Comparison of ENCODE assay signal across 1 mouse cellular context in the genomic region with DNA sequence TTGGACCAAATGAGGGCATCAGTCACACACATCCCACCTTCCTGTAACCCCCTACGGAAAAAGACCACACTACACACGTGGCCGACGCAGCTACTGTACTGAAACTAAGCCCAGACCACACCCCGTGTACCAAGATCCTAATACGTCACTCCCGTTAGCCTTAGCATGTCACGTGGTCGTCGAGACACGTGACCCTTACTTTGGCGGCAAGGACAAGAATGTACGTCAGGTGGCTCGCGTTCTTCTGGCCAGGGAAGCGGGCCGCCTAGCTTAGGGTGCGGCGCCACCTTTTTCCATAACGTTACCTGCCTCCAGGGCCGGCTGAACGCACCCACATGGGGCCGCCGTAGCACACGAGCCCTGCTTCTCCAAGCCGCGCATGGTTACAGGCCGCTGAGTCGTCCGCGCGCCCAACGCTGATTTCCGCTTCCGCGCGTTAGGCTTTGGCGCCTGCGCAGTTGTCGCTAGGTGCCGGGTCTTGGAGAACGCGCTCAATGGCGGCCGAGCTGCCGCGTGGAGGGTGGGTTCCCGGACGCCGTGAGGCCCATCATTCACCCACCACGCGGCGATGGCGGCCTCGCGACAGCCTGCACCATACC.
A peak's percentile ranks its signal among the peaks of the same experiment; 100 is the strongest.
TF ChIP-seq lines count a peak whose summit lies in the region.

Trmo (minus strand) TSS at position 425 of the 599 bp plus-strand sequence.

TF ChIP-seq in CH12.LX, 34 proteins besides CTCF, POLR2A, EP300 and RAD21 (continued from another document):
- peak; percentile 100 for TF ChIP-seq MYC (IDR thresholded peaks at IDR 0.05; ENCODE audit: low read depth, low read length)
- TF ChIP-seq MEF2A (IDR thresholded peaks at IDR 0.05; ENCODE audit: borderline replicate concordance, low read depth, low read length): peak; percentile 63; the same call in 1 of the 2 replicates
- TF ChIP-seq KAT2A (IDR thresholded peaks at IDR 0.05; ENCODE audit: insufficient replicate concordance, low read length): peak; percentile 78; the same call in 1 of the 2 replicates
- TF ChIP-seq ZKSCAN1 (IDR thresholded peaks at IDR 0.05; ENCODE audit: borderline replicate concordance, low read depth, low read length): no peak
- peak; percentile 100 for TF ChIP-seq MXI1 (IDR thresholded peaks at IDR 0.05; ENCODE audit: low read depth, low read length)
- TF ChIP-seq JUND (conservative IDR thresholded peaks at IDR 0.05; ENCODE audit: low read depth, low read length): 0 out of 2 replicates have a peak, but pooled peaks have one; percentile 25
- TF ChIP-seq MAZ (IDR thresholded peaks at IDR 0.05; ENCODE audit: low read depth, low read length): no peak
- TF ChIP-seq JUN (IDR thresholded peaks at IDR 0.05; ENCODE audit: insufficient read depth, low read depth, low read length): no peak; the same call in 1 of the 2 replicates
- peak; percentile 98 for TF ChIP-seq USF1 (IDR thresholded peaks at IDR 0.05; ENCODE audit: low read depth, low read length)
- TF ChIP-seq ZMIZ1 (IDR thresholded peaks at IDR 0.05; ENCODE audit: low read depth, low read length): peak; percentile 85; the same call in 1 of the 2 replicates
- TF ChIP-seq IRF4 (IDR thresholded peaks at IDR 0.05; ENCODE audit: low read depth, low read length): peak; percentile 71; the same call in 1 of the 2 replicates
- peak; percentile 93 for TF ChIP-seq BHLHE40 (IDR thresholded peaks at IDR 0.05; ENCODE audit: low read depth, low read length)
- no peak for TF ChIP-seq SMC3 (IDR thresholded peaks at IDR 0.05; ENCODE audit: low read depth, low read length)
- peak; percentile 60; the same call in 1 of the 2 replicates for TF ChIP-seq CHD2 (IDR thresholded peaks at IDR 0.05; ENCODE audit: low read length)
- peak; percentile 35; the same call in 1 of the 2 replicates for TF ChIP-seq MAFK (IDR thresholded peaks at IDR 0.05; ENCODE audit: insufficient replicate concordance, low read length)
- TF ChIP-seq ELF1 (IDR thresholded peaks at IDR 0.05; ENCODE audit: low read depth, low read length): peak; percentile 87
- no peak for TF ChIP-seq GABPA (IDR thresholded peaks at IDR 0.05; ENCODE audit: insufficient replicate concordance, low read depth, low read length)
- TF ChIP-seq HCFC1 (IDR thresholded peaks at IDR 0.05; ENCODE audit: low read depth, low read length): peak; percentile 78
